Mouse (Mus musculus) ES-E14 (cell line): Measurements from ENCODE around the gene Icam2. TPM values are rescaled to one million over a fixed set of nuclear protein-coding genes. Genes with fewer than 3 reads are reported as not detected.

Experiments
- DNase-seq: peaks from one replicate; pipeline ENCODE4 v3.0.0-alpha.2; 2013; ENCODE audit warnings: low read depth, low spot score
- H3K27ac ChIP-seq: 2 replicates; pipeline ENCODE4 v1.5.1; 2012; ENCODE audit warnings: low read depth, mild to moderate bottlenecking, low read length, moderate library complexity, mixed read lengths; ENCODE audit not compliant: poor library complexity, insufficient read depth, severe bottlenecking
- H3K36me3 ChIP-seq: 2 replicates; pipeline ENCODE4 v1.6.1; 2012; ENCODE audit warnings: mild to moderate bottlenecking, low read length, moderate library complexity, mixed read lengths; ENCODE audit not compliant: control insufficient read depth, poor library complexity, insufficient read depth, severe bottlenecking
- H3K4me1 ChIP-seq, 2 experiments: fragments of 150-350 bp in 1 of 2; sonication (generic) in 1 of 2; 2 replicates each; pipeline ENCODE4 v1.6.1; 2012; ENCODE audit warnings: low read length in 2 of 2, mild to moderate bottlenecking in 1 of 2, mixed read lengths in 1 of 2; ENCODE audit not compliant: control insufficient read depth in 2 of 2, insufficient read depth in 2 of 2, poor library complexity in 1 of 2
- H3K4me3 ChIP-seq, 2 experiments: fragments of 150-350 bp in 1 of 2; sonication (generic) in 1 of 2; 2 replicates each; pipeline ENCODE4 v1.5.1; 2012; ENCODE audit warnings: low read length in 2 of 2, low read depth in 1 of 2, mild to moderate bottlenecking in 1 of 2, mixed read lengths in 1 of 2; ENCODE audit not compliant: insufficient read depth in 1 of 2, poor library complexity in 1 of 2, severe bottlenecking in 1 of 2
- H3K9ac ChIP-seq: 2 replicates; pipeline ENCODE4 v1.6.1; 2012; ENCODE audit warnings: low read depth, mild to moderate bottlenecking, low read length, mixed read lengths; ENCODE audit not compliant: poor library complexity, insufficient read depth, severe bottlenecking
- H3K9me3 ChIP-seq: fragments of 150-350 bp; sonication (generic); 2 replicates; pipeline ENCODE4 v1.6.1; 2012; ENCODE audit warnings: low read depth, mild to moderate bottlenecking, low read length; ENCODE audit not compliant: control insufficient read depth, insufficient read depth
- CHD2 ChIP-seq: IDR thresholded peaks from 2 replicates; pipeline ENCODE4 v1.6.1; 2014; ENCODE audit warnings: mild to moderate bottlenecking, low read depth, low read length, inconsistent platforms
- HCFC1 ChIP-seq: IDR thresholded peaks from 2 replicates; pipeline ENCODE4 v1.6.1; 2012; ENCODE audit warnings: low read length, inconsistent platforms, borderline replicate concordance; ENCODE audit not compliant: insufficient read depth
- MAFK ChIP-seq: IDR thresholded peaks from 2 replicates; pipeline ENCODE4 v1.6.1; 2014; ENCODE audit warnings: mild to moderate bottlenecking, low read depth, low read length, inconsistent platforms; ENCODE audit not compliant: insufficient read depth
- ZC3H11A ChIP-seq: IDR thresholded peaks from 2 replicates; pipeline ENCODE4 v1.6.1; 2012; ENCODE audit warnings: low read depth, mild to moderate bottlenecking, inconsistent platforms, low read length, borderline replicate concordance
- ZNF384 ChIP-seq: IDR thresholded peaks from 2 replicates; pipeline ENCODE4 v1.6.1; 2012; ENCODE audit warnings: low read depth, low read length, inconsistent platforms
- in situ Hi-C, 2 experiments: fragments of 600-800 bp; cut with MboI; formaldehyde crosslinking; loops; one replicate each; pipeline ENCODE4 v1.15.1; 2025; ENCODE audit warnings: low sequenced_read_pairs in 2 of 2, inconsistent platforms in 1 of 2; ENCODE audit not compliant: unreplicated experiment in 2 of 2
- total RNA-seq: library from RNA; depleted of rRNA; stranded (reverse); fragments of 300-350 nt; gene quantifications from 2 replicates; pipeline ENCODE4 v1.2.3, GENCODE M21; 2012

The Icam2 gene
- total RNA-seq, 1 experiment: 0.89 TPM

GRCm38 (mm10) chr11:106419262-106420102 is 31.6 kb upstream of the Icam2 start:
- Histone ChIP-seq H3K27ac (no peak overlapping the region), H3K4me1 (no peaks in the 10 kb centered on the region), H3K36me3 (peaks cover 4% of the 10 kb centered on the region; the same call in 1 of the 2 replicates), H3K9ac (no peak overlapping the region), H3K9me3 (no peaks in the 10 kb centered on the region), H3K4me3 (no peak overlapping the region)
- in situ Hi-C loops: loop anchor here (10.0 kb wide), 4 partner anchors 205 to 355 kb away; partner anchors contain the start of gene Polg2 (in 1 of the 2)
- no peak for TF ChIP-seq ZNF384
- no peak for TF ChIP-seq ZC3H11A
- TF ChIP-seq CHD2: no peak
- TF ChIP-seq MAFK: no peak
- no peak for TF ChIP-seq HCFC1
- no peak for DNase-seq

GRCm38 (mm10) chr11:106418622-106419196 is 30.8 kb upstream of the Icam2 start:
- Histone ChIP-seq H3K27ac (no peak overlapping the region), H3K9me3 (no peaks in the 10 kb centered on the region), H3K4me3 (no peak overlapping the region), H3K9ac (0 out of 2 replicates have a peak overlapping the region, but pooled peaks have one; percentile 5), H3K36me3 (peaks cover 4% of the 10 kb centered on the region; the same call in 1 of the 2 replicates), H3K4me1 (no peaks in the 10 kb centered on the region)
- TF ChIP-seq ZC3H11A (peak; percentile 89), ZNF384 (no peak)
- DNase-seq: peak; percentile 86
- in situ Hi-C loops: loop anchor here (10.0 kb wide), 3 partner anchors 216 to 356 kb away; partner anchors contain the start of gene Polg2 (in 1 of the 2)

GRCm38 (mm10) chr11:106417860-106418259 is 30.0 kb upstream of the Icam2 start:
- Histone ChIP-seq H3K27ac (no peak overlapping the region), H3K36me3 (peaks cover 2% of the 10 kb centered on the region; the same call in 1 of the 2 replicates), H3K9ac (no peak overlapping the region), H3K4me1 (no peaks in the 10 kb centered on the region), H3K9me3 (no peaks in the 10 kb centered on the region), H3K4me3 (no peak overlapping the region)
- DNase-seq: no peak
- TF ChIP-seq HCFC1 (no peak), ZNF384 (no peak), MAFK (no peak), CHD2 (no peak), ZC3H11A (no peak)
- in situ Hi-C loops: loop anchor here (10.0 kb wide), 3 partner anchors 217 to 357 kb away; partner anchors contain the start of gene Polg2 (in 1 of the 2)

- DNase-seq: no peak
- Histone ChIP-seq H3K9ac (no peak overlapping the region), H3K27ac (no peak overlapping the region), H3K4me3 (no peak overlapping the region), H3K9me3 (no peaks in the 10 kb centered on the region), H3K36me3 (peaks cover 2% of the 10 kb centered on the region; the same call in 1 of the 2 replicates), H3K4me1 (no peaks in the 10 kb centered on the region)
- in situ Hi-C loops: loop anchor here (10.0 kb wide), 3 partner anchors 218 to 358 kb away; partner anchors contain the start of gene Polg2 (in 1 of the 2)
- TF ChIP-seq CHD2: no peak
- no peak for TF ChIP-seq ZC3H11A
- no peak for TF ChIP-seq HCFC1
- no peak for TF ChIP-seq ZNF384
- no peak for TF ChIP-seq MAFK
These were observed 28.5 kb upstream of the Icam2 start for GRCm38 (mm10) chr11:106416331-106416730.
